Mouse (Mus musculus) thymus, adult 2 months (tissue): ENCODE results near the gene Eif4e.

Experiments
- CTCF ChIP-seq: fragments of 200-500 bp; IDR thresholded peaks from 2 replicates; pipeline ENCODE4 v1.5.1; 2012; ENCODE audit warnings: mild to moderate bottlenecking, control low read depth, low read length, moderate library complexity, borderline replicate concordance; ENCODE audit not compliant: control insufficient read depth, poor library complexity, insufficient read depth; ENCODE audit errors: extremely low read depth
- POLR2A ChIP-seq: fragments of 200-500 bp; IDR thresholded peaks from 2 replicates; pipeline ENCODE4 v1.6.1; 2012; ENCODE audit warnings: mild to moderate bottlenecking, low read length, control low read depth, moderate library complexity; ENCODE audit not compliant: control insufficient read depth, poor library complexity, insufficient read depth; ENCODE audit errors: extremely low read depth

DNA sequence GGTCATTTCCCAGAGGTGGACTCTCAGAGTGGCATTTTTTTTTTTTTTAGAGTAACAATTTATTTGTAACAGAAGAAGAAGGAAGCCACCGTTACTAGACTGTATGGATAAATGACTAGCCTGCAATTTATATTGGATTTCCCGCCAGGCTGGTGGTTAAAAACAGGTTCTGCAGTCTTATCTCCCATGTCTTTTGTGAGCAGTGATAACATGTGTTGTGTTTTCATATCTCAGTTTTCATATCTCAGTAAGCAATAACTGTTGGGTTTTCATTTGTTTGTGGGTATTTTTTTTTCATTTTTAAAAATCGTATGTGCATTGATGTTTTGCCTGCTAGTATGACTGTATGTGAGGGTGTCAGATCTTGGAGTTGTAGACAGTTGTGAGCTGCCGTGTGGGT is 65.0 kb downstream of the Eif4e start:
- TF ChIP-seq POLR2A (no peak), CTCF (no peak)
